Mouse (Mus musculus) hindbrain, postnatal 0 days (tissue): ENCODE measurements around the gene Ptprg. TPM values are rescaled to one million over a fixed set of nuclear protein-coding genes. Genes with fewer than 3 reads are reported as not detected.

Experiments
- ATAC-seq: fragments of 200-750 bp; cut with Nextera tagmentation; 2 replicates; pipeline ENCODE4 v1.8.0; 2017; ENCODE audit warnings: mild to moderate bottlenecking, moderate TSS enrichment, moderate library complexity
- DNase-seq: peaks from one replicate; pipeline ENCODE4 v3.0.0-alpha.2; 2015; ENCODE audit warnings: low spot score
- H3K27ac ChIP-seq: fragments of 300-500 bp; sonication (generic); 2 replicates; pipeline ENCODE4 v1.5.1; 2014; ENCODE audit warnings: mild to moderate bottlenecking
- H3K27me3 ChIP-seq: fragments of 300-500 bp; sonication (generic); 2 replicates; pipeline ENCODE4 v1.6.1; 2014; ENCODE audit warnings: low read length, mixed read lengths; ENCODE audit not compliant: insufficient read depth
- H3K36me3 ChIP-seq: fragments of 300-500 bp; sonication (generic); 2 replicates; pipeline ENCODE4 v1.6.1; 2014; ENCODE audit warnings: low read length, mixed read lengths; ENCODE audit not compliant: insufficient read depth
- H3K4me1 ChIP-seq: fragments of 300-500 bp; sonication (generic); 2 replicates; pipeline ENCODE4 v1.6.1; 2014; ENCODE audit warnings: antibody characterized with exemption, low read length, mixed read lengths; ENCODE audit not compliant: insufficient read depth
- H3K4me2 ChIP-seq: fragments of 300-500 bp; sonication (generic); 2 replicates; pipeline ENCODE4 v1.6.1; 2014; ENCODE audit warnings: low read depth, mild to moderate bottlenecking, low read length, moderate library complexity, mixed read lengths
- H3K4me3 ChIP-seq: fragments of 300-500 bp; sonication (generic); 2 replicates; pipeline ENCODE4 v1.5.1; 2014; ENCODE audit warnings: low read length
- H3K9ac ChIP-seq: fragments of 300-500 bp; sonication (generic); replicated peaks from 2 replicates; pipeline ENCODE4 v1.6.1; 2014; ENCODE audit warnings: mild to moderate bottlenecking, low read length, moderate library complexity, mixed read lengths
- H3K9me3 ChIP-seq: fragments of 300-500 bp; sonication (generic); 2 replicates; pipeline ENCODE4 v1.6.1; 2016; ENCODE audit warnings: low read length, mixed read lengths
- CTCF ChIP-seq: IDR thresholded peaks from 2 replicates; pipeline ENCODE4 v1.5.1; 2016; ENCODE audit warnings: antibody characterized with exemption, control low read depth, low read depth
- WGBS: fragments of 180-500 bp; shearing (Covaris S2); extraction: QIAGEN DNeasy Blood & Tissue Kit; methylation state at CpG from one replicate; pipeline ENCODE4 v1.1.7; 2014; 5-methylcytosine and 5-hydroxymethylcytosine counted together
- polyA plus RNA-seq: library from polyadenylated mRNA; unstranded; fragments of >200 nt; fragmentation: Nextera tagmentation; extraction: Ambion mirVana; gene quantifications from 2 replicates; pipeline ENCODE4 v1.2.1, GENCODE M21; 2015
- total RNA-seq: library from RNA; depleted of rRNA; stranded (reverse); fragments of >200 nt; gene quantifications from 2 replicates; pipeline ENCODE4 v1.2.3, GENCODE M21; 2014

The Ptprg gene
- total and polyA plus RNA-seq, 2 experiments from 2014 or later: 33.0 to 101 TPM

DNA sequence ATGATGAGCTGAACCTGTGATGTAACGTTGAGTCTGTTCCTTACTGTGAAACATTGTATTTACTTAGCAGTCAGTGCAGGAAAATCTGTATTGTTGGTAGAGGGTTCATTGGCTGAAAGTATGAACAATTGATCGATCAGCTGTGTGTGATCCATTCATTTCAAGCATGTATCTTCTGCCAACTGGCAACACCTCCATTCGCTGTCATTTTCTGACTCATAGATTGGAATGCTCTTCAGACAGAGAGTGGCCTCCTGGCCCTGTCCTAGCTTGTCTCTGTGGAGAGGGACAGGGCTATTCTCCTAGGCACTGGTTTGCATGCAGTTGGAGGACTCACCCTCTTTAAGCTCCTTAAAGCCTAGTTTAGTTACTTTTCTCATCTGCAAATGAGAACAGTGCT, 62.4 kb downstream of the Ptprg start:
- H3K9ac ChIP-seq: no peak overlapping the region
- H3K4me1 ChIP-seq: 0 out of 2 replicates have a peak, but pooled peaks cover 10% of the 10 kb centered on the region
- H3K4me3 ChIP-seq: no peak overlapping the region
- H3K27ac ChIP-seq: no peak overlapping the region
- TF ChIP-seq CTCF: no peak
- no peaks in the 10 kb centered on the region for H3K9me3 ChIP-seq
- H3K4me2 ChIP-seq: no peak overlapping the region
- 61% methylated on average over 3 of the region's 3 CpGs for WGBS
- DNase-seq (no peak), ATAC-seq (no peak)
- H3K36me3 ChIP-seq: no peaks in the 10 kb centered on the region
- H3K27me3 ChIP-seq: no peaks in the 10 kb centered on the region

DNA sequence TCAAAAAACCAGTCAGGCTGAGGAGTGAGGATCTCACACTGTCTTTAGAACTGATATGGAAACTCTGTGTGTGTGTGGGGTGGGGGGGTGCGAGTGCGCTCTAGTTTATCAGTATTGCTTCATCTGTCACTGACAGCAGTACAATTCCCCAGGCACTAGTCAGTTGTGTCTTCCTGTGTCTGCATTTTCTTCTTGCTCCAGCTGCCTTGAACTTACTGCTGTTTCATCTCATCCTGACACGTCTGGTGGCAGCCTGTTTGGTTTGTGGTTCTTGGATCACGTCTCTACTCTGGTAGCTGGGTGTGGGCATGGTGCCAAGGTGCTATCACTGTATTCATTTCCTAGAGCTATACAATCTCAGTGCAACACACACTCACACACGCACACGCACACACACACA, 64.0 kb downstream of the Ptprg start:
- no peaks in the 10 kb centered on the region for H3K9me3 ChIP-seq
- ATAC-seq (no peak), DNase-seq (peak; percentile 23)
- H3K27ac ChIP-seq: no peak overlapping the region
- H3K36me3 ChIP-seq: no peaks in the 10 kb centered on the region
- no peak overlapping the region for H3K4me2 ChIP-seq
- 0 out of 2 replicates have a peak, but pooled peaks cover 20% of the 10 kb centered on the region for H3K4me1 ChIP-seq
- TF ChIP-seq CTCF: no peak
- 51% methylated on average over 6 of the region's 6 CpGs for WGBS
- no peak overlapping the region for H3K9ac ChIP-seq
- H3K4me3 ChIP-seq: no peak overlapping the region
- no peaks in the 10 kb centered on the region for H3K27me3 ChIP-seq

DNA sequence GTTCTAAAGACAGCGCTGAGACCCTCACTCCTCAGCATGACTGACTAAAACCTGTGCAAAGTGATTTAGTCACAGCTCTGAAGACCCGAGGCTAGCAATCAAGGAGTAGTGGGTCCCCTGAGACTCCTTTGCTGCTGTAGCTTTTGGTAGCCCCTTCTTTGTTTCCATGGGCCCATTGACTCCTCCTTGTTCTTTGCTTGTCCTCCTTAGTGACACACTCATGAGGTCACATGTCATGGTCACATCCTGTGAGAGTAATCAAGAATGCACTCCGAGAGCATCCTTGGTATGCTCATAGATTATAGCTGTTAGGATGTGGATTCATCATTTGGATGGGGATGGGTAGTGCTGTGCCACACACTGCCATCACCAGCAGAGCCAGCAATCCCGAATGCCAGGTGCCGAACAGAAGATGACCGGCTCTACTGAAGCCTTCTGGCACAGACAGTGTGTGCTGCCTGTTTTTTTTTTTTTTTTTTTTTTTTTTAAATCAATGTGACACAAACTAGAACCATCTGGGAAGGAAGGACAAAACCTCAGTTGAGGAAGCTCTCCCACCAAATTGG, 64.9 kb downstream of the Ptprg start:
- no peak overlapping the region for H3K4me2 ChIP-seq
- no peaks in the 10 kb centered on the region for H3K27me3 ChIP-seq
- 55% methylated on average over 6 of the region's 6 CpGs for WGBS
- H3K4me3 ChIP-seq: no peak overlapping the region
- H3K4me1 ChIP-seq: 0 out of 2 replicates have a peak, but pooled peaks cover 20% of the 10 kb centered on the region
- no peak overlapping the region for H3K9ac ChIP-seq
- peak; percentile 24 for DNase-seq
- H3K36me3 ChIP-seq: no peaks in the 10 kb centered on the region
- H3K9me3 ChIP-seq: no peaks in the 10 kb centered on the region
- no peak for TF ChIP-seq CTCF
- no peak overlapping the region for H3K27ac ChIP-seq
- peak; percentile 40; the same call in 1 of the 2 replicates for ATAC-seq

DNA sequence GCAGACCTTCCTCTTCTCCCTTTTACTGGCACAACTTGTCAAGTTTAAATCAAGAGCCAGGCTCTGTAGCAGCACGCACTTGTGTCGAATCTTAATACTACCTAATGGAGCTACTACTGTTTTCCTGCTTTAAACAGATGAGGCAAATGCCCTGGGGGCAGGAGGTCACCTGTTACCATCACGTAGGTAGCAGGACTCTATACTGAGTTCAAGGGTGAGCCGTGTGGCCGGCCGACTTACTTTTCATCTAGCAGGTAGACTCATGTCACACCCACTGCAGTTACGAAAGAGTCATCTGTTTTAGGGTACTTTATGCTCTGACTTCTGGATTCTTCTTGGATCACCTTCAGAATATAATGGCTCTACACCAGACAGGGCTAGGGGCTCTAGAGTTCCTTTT, 66.3 kb downstream of the Ptprg start:
- 93% methylated on average over 7 of the region's 7 CpGs for WGBS
- Histone ChIP-seq H3K27ac (no peak overlapping the region), H3K27me3 (no peaks in the 10 kb centered on the region), H3K4me2 (no peak overlapping the region), H3K4me3 (no peak overlapping the region), H3K9ac (no peak overlapping the region), H3K36me3 (no peaks in the 10 kb centered on the region), H3K9me3 (no peaks in the 10 kb centered on the region), H3K4me1 (0 out of 2 replicates have a peak, but pooled peaks cover 20% of the 10 kb centered on the region)
- DNase-seq (no peak), ATAC-seq (no peak)
- no peak for TF ChIP-seq CTCF

DNA sequence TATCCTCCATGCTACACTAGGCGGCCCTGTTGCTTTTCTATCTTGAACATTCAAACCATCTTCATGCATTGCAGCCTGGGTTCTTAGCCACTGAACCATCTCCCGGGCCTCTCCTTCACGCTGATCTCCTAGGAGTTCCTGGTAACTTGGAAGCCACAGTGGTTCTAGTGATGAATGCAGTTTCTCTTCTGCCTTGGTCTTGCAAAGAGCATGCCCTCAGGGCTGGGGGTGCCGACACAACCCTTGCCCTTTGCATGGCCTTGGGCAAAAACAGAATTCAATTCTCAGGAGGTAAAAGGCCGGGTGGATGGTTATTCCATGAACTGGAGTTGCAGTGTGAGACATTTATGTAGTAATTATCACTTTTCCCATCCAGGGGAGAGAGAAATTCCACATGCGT, 67.0 kb downstream of the Ptprg start:
- Histone ChIP-seq H3K27me3 (no peaks in the 10 kb centered on the region), H3K4me3 (no peak overlapping the region), H3K9ac (no peak overlapping the region), H3K36me3 (no peaks in the 10 kb centered on the region), H3K4me2 (no peak overlapping the region), H3K4me1 (0 out of 2 replicates have a peak, but pooled peaks cover 20% of the 10 kb centered on the region), H3K27ac (no peak overlapping the region), H3K9me3 (no peaks in the 10 kb centered on the region)
- ATAC-seq (no peak), DNase-seq (no peak)
- WGBS: 68% methylated on average over 6 of the region's 6 CpGs
- TF ChIP-seq CTCF: no peak

DNA sequence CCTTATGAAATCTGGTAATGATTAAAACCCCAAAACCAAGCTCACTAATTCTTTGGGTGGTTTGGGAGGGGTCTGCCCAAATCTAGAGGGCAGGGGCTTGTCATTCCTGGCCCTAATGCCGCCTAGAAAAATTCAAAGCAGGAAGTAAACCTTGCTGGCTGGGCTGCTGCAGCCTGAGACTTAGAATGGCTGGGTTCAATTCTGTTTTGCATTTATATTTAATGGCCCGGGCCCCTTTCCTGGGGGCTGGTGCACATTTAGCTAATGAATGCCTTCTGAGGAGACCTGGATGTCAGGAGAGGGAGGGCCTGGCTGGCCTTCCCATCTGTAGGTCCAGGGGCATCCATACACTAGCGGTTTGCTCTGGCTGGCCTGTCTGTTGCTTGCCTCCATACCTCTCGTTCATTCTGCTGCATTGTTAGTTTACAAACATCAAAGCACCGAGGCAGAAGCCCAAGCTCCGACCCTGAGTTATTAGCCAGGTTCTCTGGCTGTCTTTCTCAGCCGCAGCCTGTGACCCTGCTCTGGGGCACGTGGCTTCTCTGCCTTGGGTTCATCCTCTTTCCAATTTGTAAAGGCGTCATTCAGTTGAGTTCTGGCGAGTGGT, 67.7 kb downstream of the Ptprg start:
- Histone ChIP-seq H3K36me3 (no peaks in the 10 kb centered on the region), H3K4me1 (0 out of 2 replicates have a peak, but pooled peaks cover 20% of the 10 kb centered on the region), H3K27ac (no peak overlapping the region), H3K4me3 (no peak overlapping the region), H3K9ac (no peak overlapping the region), H3K27me3 (no peaks in the 10 kb centered on the region), H3K4me2 (no peak overlapping the region), H3K9me3 (no peaks in the 10 kb centered on the region)
- DNase-seq (no peak), ATAC-seq (0 out of 2 replicates have a peak, but pooled peaks have one; percentile 33)
- WGBS: 27% methylated on average over 10 of the region's 10 CpGs
- TF ChIP-seq CTCF: no peak

DNA sequence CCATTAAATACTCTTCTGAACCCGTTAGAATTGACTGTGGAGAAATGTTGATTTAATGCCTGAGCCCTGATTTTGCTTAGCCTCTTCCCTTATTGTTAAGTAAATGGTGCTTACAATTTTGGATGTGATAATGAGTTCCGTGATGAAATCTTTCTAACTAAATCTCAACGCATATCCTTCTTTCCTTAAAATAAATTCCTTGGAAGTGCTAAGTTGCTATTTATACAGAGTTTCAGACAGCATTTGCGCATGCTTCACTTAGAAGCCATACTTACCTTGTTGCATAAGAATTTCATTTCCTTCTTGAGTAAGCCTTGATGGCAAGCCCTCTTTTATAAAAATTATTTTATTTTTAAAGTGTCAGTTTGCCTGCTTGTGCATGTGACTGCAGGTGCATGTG, 70.2 kb downstream of the Ptprg start:
- DNase-seq (no peak), ATAC-seq (no peak)
- Histone ChIP-seq H3K4me1 (0 out of 2 replicates have a peak, but pooled peaks cover 20% of the 10 kb centered on the region), H3K36me3 (no peaks in the 10 kb centered on the region), H3K4me3 (no peak overlapping the region), H3K27me3 (no peaks in the 10 kb centered on the region), H3K9ac (no peak overlapping the region), H3K9me3 (no peaks in the 10 kb centered on the region), H3K4me2 (no peak overlapping the region), H3K27ac (no peak overlapping the region)
- TF ChIP-seq CTCF: no peak
- 67% methylated on average over 4 of the region's 4 CpGs for WGBS
